Mouse (Mus musculus) adrenal gland, postnatal 14 days (tissue): ENCODE measurements around the gene Abcb9. TPM values are rescaled to one million over a fixed set of nuclear protein-coding genes. Genes with fewer than 3 reads are reported as not detected.

ENCODE experiments used
- DNase-seq: peaks from one replicate; pipeline ENCODE4 v3.0.0; 2021; ENCODE audit warnings: mixed read lengths
- total RNA-seq: library from RNA; stranded (reverse); gene quantifications from 2 replicates; pipeline ENCODE4 v1.2.3, GENCODE M21; 2021

Gene Abcb9
- total RNA-seq, 1 experiment from 2014 or later: 10.6 TPM

- no peak for DNase-seq
Measured at GRCm38 (mm10) chr5:124013747-124014146, 81.9 kb downstream of the Abcb9 start.

- DNase-seq: peak; percentile 81
Measured at GRCm38 (mm10) chr5:124012885-124013284, 82.7 kb downstream of the Abcb9 start.

- DNase-seq: no peak
Measured at GRCm38 (mm10) chr5:124011927-124012326, 83.7 kb downstream of the Abcb9 start.

Other genes starting within 250 kb of the Abcb9 start
- gene Hcar2, start 230.3 kb downstream of the Abcb9 start, total RNA-seq: 0.45 and 0.78 TPM in 2 replicates
- 2.5 and 3.2 TPM in 2 replicates for gene Hcar1, start 215.8 kb downstream of the Abcb9 start, total RNA-seq
- gene Denr, start 188.6 kb downstream of the Abcb9 start, total RNA-seq: 78.3 and 86.9 TPM in 2 replicates
- gene Gm43518, start 168.4 kb downstream of the Abcb9 start, total RNA-seq: 1.7 TPM in 1 of 2 replicates, not detected in the other
- gene Ccdc62, start 165.1 kb downstream of the Abcb9 start, total RNA-seq: 4.7 and 5.0 TPM in 2 replicates
- 18.0 and 26.6 TPM in 2 replicates for gene Hip1r, start 122.2 kb downstream of the Abcb9 start, total RNA-seq
- 65.2 and 85.1 TPM in 2 replicates for gene Vps37b, start 63.5 kb downstream of the Abcb9 start, total RNA-seq
- gene Ogfod2, start 16.5 kb upstream of the Abcb9 start, total RNA-seq: 35.8 and 37.1 TPM in 2 replicates
- gene Arl6ip4, start 20.3 kb upstream of the Abcb9 start, total RNA-seq: 48.5 and 64.0 TPM in 2 replicates
- gene Pitpnm2, start 154.0 kb upstream of the Abcb9 start, total RNA-seq: 48.8 and 51.8 TPM in 2 replicates
- 6.6 and 7.7 TPM in 2 replicates for gene Mphosph9, start 232.2 kb upstream of the Abcb9 start, total RNA-seq
- gene 2810006K23Rik, start 232.3 kb upstream of the Abcb9 start, total RNA-seq: 12.9 and 13.7 TPM in 2 replicates